Mouse (Mus musculus) midbrain, embryonic 14.5 days (tissue): ENCODE results near the gene Carns1. TPM values are rescaled to one million over a fixed set of nuclear protein-coding genes. Genes with fewer than 3 reads are reported as not detected.
A peak's percentile ranks its signal among the peaks of the same experiment; 100 is the strongest.
"Not testable (repeated sequence)": the region's sequence is repeated elsewhere in the genome, so short reads cannot be mapped to it uniquely, and the experiment has no call there.

Source experiments
- ATAC-seq: fragments of 200-750 bp; cut with Nextera tagmentation; 2 replicates; pipeline ENCODE4 v1.8.0; 2017; ENCODE audit warnings: moderate number of reproducible peaks, moderate library complexity; ENCODE audit not compliant: low FRiP score, low TSS enrichment
- DNase-seq: peaks from one replicate; pipeline ENCODE4 v3.0.0-alpha.2; 2015
- H3K27ac ChIP-seq: fragments of 300-500 bp; sonication (generic); replicated peaks from 2 replicates; pipeline ENCODE4 v1.5.1; 2014; ENCODE audit warnings: mild to moderate bottlenecking, low read depth, low read length, moderate library complexity
- H3K27me3 ChIP-seq: fragments of 300-500 bp; sonication (generic); 2 replicates; pipeline ENCODE4 v1.6.1; 2014; ENCODE audit warnings: low read length, control low read depth, mixed read lengths; ENCODE audit not compliant: control insufficient read depth, insufficient read depth
- H3K36me3 ChIP-seq: fragments of 300-500 bp; sonication (generic); 2 replicates; pipeline ENCODE4 v1.6.1; 2014; ENCODE audit warnings: low read length, control low read depth; ENCODE audit not compliant: control insufficient read depth, insufficient read depth
- H3K4me1 ChIP-seq: fragments of 300-500 bp; sonication (generic); 2 replicates; pipeline ENCODE4 v1.6.1; 2014; ENCODE audit warnings: mild to moderate bottlenecking, antibody characterized with exemption, low read length, control low read depth; ENCODE audit not compliant: control insufficient read depth, insufficient read depth
- H3K4me2 ChIP-seq: fragments of 300-500 bp; sonication (generic); 2 replicates; pipeline ENCODE4 v1.6.1; 2014; ENCODE audit warnings: mild to moderate bottlenecking, low read length, moderate library complexity
- H3K4me3 ChIP-seq: fragments of 300-500 bp; sonication (generic); replicated peaks from 2 replicates; pipeline ENCODE4 v1.5.1; 2014; ENCODE audit warnings: low read depth, low read length
- H3K9ac ChIP-seq: fragments of 300-500 bp; sonication (generic); replicated peaks from 2 replicates; pipeline ENCODE4 v1.6.1; 2014; ENCODE audit warnings: mild to moderate bottlenecking, low read length, moderate library complexity
- H3K9me3 ChIP-seq: fragments of 300-500 bp; sonication (generic); 2 replicates; pipeline ENCODE4 v1.6.1; 2016; ENCODE audit warnings: low read length, control low read depth, mixed read lengths; ENCODE audit not compliant: control insufficient read depth
- WGBS: fragments of 180-500 bp; shearing (Covaris S2); extraction: QIAGEN DNeasy Blood & Tissue Kit; methylation state at CpG from one replicate; pipeline ENCODE4 v1.1.7; 2014; 5-methylcytosine and 5-hydroxymethylcytosine counted together
- polyA plus RNA-seq: library from polyadenylated mRNA; unstranded; fragments of >200 nt; fragmentation: Nextera tagmentation; extraction: Ambion mirVana; gene quantifications from 2 replicates; pipeline ENCODE4 v1.2.1, GENCODE M21; 2014

Carns1 gene
- polyA plus RNA-seq, 1 experiment from 2014 or later = 6.0 TPM

DNA sequence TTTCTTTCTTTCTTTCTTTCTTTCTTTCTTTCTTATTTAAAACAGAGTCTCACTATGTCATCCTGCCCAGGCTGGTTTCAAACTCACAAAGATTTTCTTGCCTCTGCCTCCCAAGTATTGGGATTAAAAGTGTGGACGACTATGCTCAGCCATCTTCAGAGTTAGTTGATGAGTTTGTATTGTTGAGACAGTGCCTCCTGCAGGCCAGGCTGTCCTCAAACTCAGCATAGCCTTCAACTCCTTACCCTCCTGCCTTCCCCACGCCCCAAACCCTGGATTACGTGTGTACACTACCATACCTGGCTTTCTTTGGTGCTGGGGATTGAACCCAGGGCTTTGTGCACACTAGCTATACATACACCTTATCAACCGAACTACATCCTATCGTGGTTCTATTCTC is 38.8 kb downstream of the Carns1 start:
- Histone ChIP-seq H3K27ac (no peak overlapping the region), H3K27me3 (no peaks in the 10 kb centered on the region), H3K4me2 (no peak overlapping the region), H3K9me3 (no peaks in the 10 kb centered on the region), H3K4me1 (0 out of 2 replicates have a peak, but pooled peaks cover 6% of the 10 kb centered on the region), H3K4me3 (no peak overlapping the region), H3K36me3 (peaks cover 21% of the 10 kb centered on the region), H3K9ac (no peak overlapping the region)
- 77% methylated on average over 5 of the region's 5 CpGs for WGBS
- ATAC-seq (no peak), DNase-seq (no peak)

GRCm38 (mm10) chr19:4135963-4136345 is 39.3 kb downstream of the Carns1 start:
- not testable (repeated sequence) for H3K27ac ChIP-seq, H3K27me3 ChIP-seq, H3K9ac ChIP-seq, DNase-seq, H3K4me2 ChIP-seq, H3K4me1 ChIP-seq, H3K4me3 ChIP-seq, ATAC-seq, H3K9me3 ChIP-seq
- H3K36me3 ChIP-seq = peaks cover 25% of the 10 kb centered on the region
- 24% methylated on average over 8 of the region's 8 CpGs for WGBS

DNA sequence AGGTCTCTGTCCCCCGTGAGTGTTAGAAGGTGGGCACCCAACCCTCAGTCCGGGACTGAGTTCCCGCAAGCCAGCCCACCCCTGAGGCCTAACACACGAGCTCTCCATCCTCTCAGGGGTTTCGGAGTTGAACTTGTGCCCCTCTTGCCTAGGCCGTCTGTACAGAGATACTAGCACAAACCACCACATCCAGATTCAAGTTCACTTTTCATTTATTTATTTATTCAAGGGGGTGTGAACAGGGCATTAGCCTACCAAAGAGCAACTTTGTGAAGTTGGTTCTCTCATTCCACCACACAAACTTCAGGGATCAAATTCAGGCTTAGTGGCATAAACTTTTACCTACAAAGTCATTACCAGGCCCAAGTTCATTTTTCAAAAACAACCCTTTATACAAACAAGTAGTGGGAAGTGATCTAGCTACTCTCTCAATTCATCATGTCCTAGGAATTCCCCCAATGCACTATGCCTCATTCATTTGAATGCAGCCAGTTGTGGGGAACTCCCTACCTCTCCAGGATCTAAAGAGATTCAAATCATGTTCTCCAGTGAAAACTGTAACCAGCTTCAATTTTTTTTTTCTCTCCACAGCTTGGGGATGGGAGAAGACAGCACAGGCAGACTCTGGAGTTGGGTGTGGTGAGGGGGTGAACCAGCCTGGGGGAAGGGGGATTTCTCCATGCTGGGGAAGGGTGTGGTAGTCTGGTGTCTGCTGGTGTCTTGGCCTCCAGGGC is 39.9 kb downstream of the Carns1 start:
- not testable (repeated sequence) for H3K9ac ChIP-seq, H3K4me1 ChIP-seq, DNase-seq, H3K27me3 ChIP-seq, H3K9me3 ChIP-seq, H3K4me3 ChIP-seq, ATAC-seq, H3K27ac ChIP-seq, H3K4me2 ChIP-seq
- 89% methylated on average over 6 of the region's 6 CpGs for WGBS
- H3K36me3 ChIP-seq = peaks cover 30% of the 10 kb centered on the region

DNA sequence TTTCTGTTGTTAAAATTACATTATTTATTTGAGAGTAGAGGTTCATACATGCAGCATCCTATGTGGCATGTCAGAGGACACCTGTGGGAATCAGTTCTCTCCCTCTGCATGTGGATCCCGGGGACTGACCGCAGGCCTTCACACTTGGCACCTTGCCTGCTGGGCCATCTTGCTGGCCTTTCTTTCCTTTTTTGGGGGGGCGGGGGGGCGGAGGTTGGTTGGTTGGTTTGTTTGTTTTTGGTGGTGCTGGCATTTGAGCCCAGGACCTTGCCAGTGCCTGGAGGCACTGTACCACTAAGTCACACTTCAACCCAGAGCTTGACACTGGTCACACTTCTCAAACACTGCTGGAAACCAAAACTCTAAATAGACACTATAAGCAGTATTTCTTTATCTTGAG is 40.9 kb downstream of the Carns1 start:
- H3K4me1 ChIP-seq = 0 out of 2 replicates have a peak, but pooled peaks cover 3% of the 10 kb centered on the region
- no peak for DNase-seq
- H3K9me3 ChIP-seq = no peaks in the 10 kb centered on the region
- H3K27me3 ChIP-seq = no peaks in the 10 kb centered on the region
- H3K9ac ChIP-seq = no peak overlapping the region
- no peak overlapping the region for H3K4me3 ChIP-seq
- H3K4me2 ChIP-seq = no peak overlapping the region
- H3K27ac ChIP-seq = no peak overlapping the region
- WGBS = 94% methylated on average over 4 of the region's 4 CpGs
- H3K36me3 ChIP-seq = peaks cover 37% of the 10 kb centered on the region
- no peak for ATAC-seq

DNA sequence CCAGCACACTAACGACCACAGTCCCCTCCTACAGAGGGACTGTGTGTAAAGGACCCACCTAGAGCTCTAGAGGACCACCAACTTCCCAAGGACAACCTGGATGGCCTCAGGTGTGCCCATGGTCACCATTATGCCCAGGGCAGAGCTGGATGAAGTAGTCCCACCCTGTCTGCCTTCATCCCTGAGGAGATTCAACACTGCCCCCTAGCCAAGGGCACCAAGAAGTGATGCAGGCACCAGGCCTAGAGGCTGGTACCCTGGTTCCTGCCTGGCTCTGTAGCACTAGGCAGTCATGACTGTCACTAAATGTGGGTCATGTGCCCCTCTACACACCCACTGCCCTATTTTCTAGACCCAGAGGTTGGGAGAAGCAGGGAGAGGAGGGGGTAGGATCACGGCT is 43.5 kb downstream of the Carns1 start:
- Histone ChIP-seq H3K9ac (no peak overlapping the region), H3K4me1 (peaks cover 5% of the 10 kb centered on the region), H3K27ac (no peak overlapping the region), H3K9me3 (no peaks in the 10 kb centered on the region), H3K4me2 (no peak overlapping the region), H3K27me3 (no peaks in the 10 kb centered on the region), H3K36me3 (peaks cover 52% of the 10 kb centered on the region), H3K4me3 (no peak overlapping the region)
- 88% methylated on average over 2 of the region's 2 CpGs for WGBS
- DNase-seq = no peak
- no peak for ATAC-seq

- Histone ChIP-seq H3K9ac (no peak overlapping the region), H3K4me3 (no peak overlapping the region), H3K27me3 (no peaks in the 10 kb centered on the region), H3K4me2 (no peak overlapping the region), H3K4me1 (peaks cover 9% of the 10 kb centered on the region), H3K36me3 (peaks cover 52% of the 10 kb centered on the region), H3K27ac (no peak overlapping the region), H3K9me3 (no peaks in the 10 kb centered on the region)
- no peak for DNase-seq
- WGBS = 87% methylated on average over 5 of the region's 5 CpGs
- no peak for ATAC-seq
These were observed 44.2 kb downstream of the Carns1 start for GRCm38 (mm10) chr19:4131075-4131474.

DNA sequence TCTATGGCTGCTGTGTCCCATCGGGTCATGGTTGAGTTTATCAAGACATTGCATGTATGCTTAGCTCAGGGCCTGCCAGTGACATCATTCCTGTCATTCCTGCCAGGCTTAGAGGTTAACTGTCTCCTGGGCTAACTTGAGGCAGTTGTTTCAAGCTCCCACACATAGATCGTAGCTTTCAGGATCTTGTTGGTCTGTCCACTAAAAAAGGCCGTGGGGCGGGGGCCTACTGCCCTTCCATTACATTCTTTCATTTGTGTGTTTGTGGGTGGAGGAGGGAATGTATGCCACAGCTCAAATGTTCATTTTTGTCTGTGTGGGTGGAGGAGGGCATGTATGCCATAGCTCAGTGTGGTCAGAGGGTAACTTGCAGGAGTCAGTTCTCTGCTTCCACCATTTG is 45.2 kb downstream of the Carns1 start:
- 89% methylated on average over 4 of the region's 4 CpGs for WGBS
- Histone ChIP-seq H3K9ac (no peak overlapping the region), H3K9me3 (no peaks in the 10 kb centered on the region), H3K36me3 (peaks cover 52% of the 10 kb centered on the region), H3K4me2 (no peak overlapping the region), H3K4me3 (no peak overlapping the region), H3K27ac (no peak overlapping the region), H3K4me1 (peaks cover 9% of the 10 kb centered on the region), H3K27me3 (no peaks in the 10 kb centered on the region)
- ATAC-seq (no peak), DNase-seq (no peak)

GRCm38 (mm10) chr19:4129462-4129861 is 45.8 kb downstream of the Carns1 start:
- DNase-seq = no peak
- Histone ChIP-seq H3K27me3 (no peaks in the 10 kb centered on the region), H3K9me3 (no peaks in the 10 kb centered on the region), H3K9ac (no peak overlapping the region), H3K4me1 (peaks cover 9% of the 10 kb centered on the region), H3K4me2 (no peak overlapping the region), H3K27ac (no peak overlapping the region), H3K36me3 (peaks cover 52% of the 10 kb centered on the region), H3K4me3 (no peak overlapping the region)
- WGBS = 95% methylated on average over 7 of the region's 7 CpGs
- no peak for ATAC-seq

DNA sequence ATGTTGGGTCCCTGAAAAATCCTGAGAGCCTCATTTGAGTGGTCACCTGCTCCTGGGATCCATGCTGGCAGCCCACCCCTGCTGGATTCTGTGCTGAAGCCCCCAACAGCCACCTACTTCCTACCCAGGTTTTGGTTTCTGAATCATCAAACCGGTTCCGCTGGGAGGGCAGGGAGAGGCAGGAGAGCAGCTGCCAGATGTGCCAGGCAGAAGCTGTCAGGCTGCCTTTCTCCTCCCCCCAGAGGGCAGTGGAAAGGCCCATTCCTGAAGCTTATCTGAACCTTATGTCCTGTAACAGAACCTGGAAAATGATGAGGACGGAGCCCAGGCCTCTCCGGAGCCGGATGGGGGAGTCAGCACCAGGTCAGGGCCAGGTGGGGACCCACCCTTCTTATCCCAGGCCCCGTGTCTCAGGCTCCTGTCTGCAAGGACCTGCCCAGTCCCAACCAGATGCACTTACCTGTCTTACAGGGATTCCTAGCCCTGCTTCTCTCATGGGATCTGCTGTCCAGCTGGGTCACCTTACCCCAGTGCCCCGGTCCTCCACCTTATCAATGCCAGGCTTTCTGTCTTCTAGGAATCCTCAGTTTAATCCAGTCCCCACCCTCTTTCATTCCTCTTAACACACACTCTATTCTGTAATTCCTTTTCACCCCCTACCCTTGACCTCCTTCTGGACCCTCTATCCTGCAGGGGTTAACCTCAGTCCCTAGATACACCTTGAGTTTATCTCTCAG is 48.4 kb downstream of the Carns1 start:
- DNase-seq (no peak), ATAC-seq (no peak)
- Histone ChIP-seq H3K27ac (no peak overlapping the region), H3K36me3 (peaks cover 36% of the 10 kb centered on the region), H3K27me3 (no peaks in the 10 kb centered on the region), H3K4me3 (peak overlapping the region; percentile 83), H3K4me2 (peak overlapping the region; percentile 83), H3K9ac (peak overlapping the region; percentile 83), H3K4me1 (peaks cover 9% of the 10 kb centered on the region), H3K9me3 (no peaks in the 10 kb centered on the region)
- WGBS = 70% methylated on average over 7 of the region's 7 CpGs
